Mouse (Mus musculus): Measurements from ENCODE around the gene Por.

DNA sequence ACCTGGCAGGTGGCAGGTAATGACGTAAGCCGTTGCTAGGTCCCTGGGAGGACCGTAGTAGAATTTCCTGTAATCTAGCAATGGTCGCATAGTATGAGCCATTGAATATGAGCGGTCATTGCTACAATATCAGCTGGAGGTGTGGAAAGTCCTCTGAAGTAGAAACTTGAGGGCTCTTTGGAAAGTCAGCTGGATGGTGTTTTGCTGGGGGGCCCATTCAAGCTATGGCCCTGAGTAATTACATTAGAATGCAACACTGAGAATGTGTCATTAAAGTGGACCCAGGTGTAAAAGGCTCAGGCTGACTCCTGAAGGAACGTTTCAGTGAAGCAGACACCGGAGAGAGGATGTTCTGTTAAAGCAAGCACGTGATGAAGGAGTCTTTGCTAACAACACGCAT lies 49.3 kb upstream of the Por start:
- TF ChIP-seq POLR2A (IDR thresholded peaks at IDR 0.05; ENCODE audit: low read depth, low read length) (no peak), CTCF (IDR thresholded peaks at IDR 0.05; ENCODE audit: extremely low read depth, insufficient read depth, insufficient read length, insufficient replicate concordance) (no peak)

All from spleen, adult 2 months (tissue).